Mouse (Mus musculus) heart, adult 2 months (tissue): ENCODE data around the gene Ugp2. TPM values are rescaled to one million over a fixed set of nuclear protein-coding genes. Genes with fewer than 3 reads are reported as not detected.
A peak's percentile ranks its signal among the peaks of the same experiment; 100 is the strongest.

Source experiments
- DNase-seq, 2 experiments: peaks; one replicate each; pipeline ENCODE4 v3.0.0; 2021
- H3K27ac ChIP-seq: fragments of 200-600 bp; 2 replicates; pipeline ENCODE4 v1.8.1; 2022
- H3K27me3 ChIP-seq: fragments of 200-500 bp; 2 replicates; pipeline ENCODE4 v1.6.1; 2012; ENCODE audit warnings: mild to moderate bottlenecking, low read length, inconsistent platforms, mixed read lengths; ENCODE audit not compliant: control insufficient read depth, insufficient read depth
- H3K36me3 ChIP-seq: fragments of 200-500 bp; 2 replicates; pipeline ENCODE4 v1.6.1; 2012; ENCODE audit warnings: low read length, inconsistent platforms; ENCODE audit not compliant: control insufficient read depth, insufficient read depth
- H3K4me1 ChIP-seq: fragments of 200-500 bp; 2 replicates; pipeline ENCODE4 v1.6.1; 2011; ENCODE audit warnings: low read length; ENCODE audit not compliant: control insufficient read depth, insufficient read depth
- H3K4me3 ChIP-seq: fragments of 200-600 bp; 2 replicates; pipeline ENCODE4 v1.8.1; 2022
- H3K79me2 ChIP-seq: fragments of 200-500 bp; replicated peaks from 2 replicates; pipeline ENCODE4 v1.6.1; 2012; ENCODE audit warnings: mild to moderate bottlenecking, inconsistent platforms, low read length, moderate library complexity, mixed read lengths; ENCODE audit not compliant: control insufficient read depth, insufficient read depth
- H3K9ac ChIP-seq: fragments of 200-500 bp; 2 replicates; pipeline ENCODE4 v1.6.1; 2012; ENCODE audit warnings: low read depth, mild to moderate bottlenecking, control low read depth, inconsistent platforms, low read length, mixed read lengths
- CTCF ChIP-seq: fragments of 200-600 bp; IDR thresholded peaks from 2 replicates; pipeline ENCODE4 v1.8.1; 2022; ENCODE audit warnings: antibody characterized with exemption, mild to moderate bottlenecking, moderate library complexity
- EP300 ChIP-seq: fragments of 200-500 bp; IDR thresholded peaks from 2 replicates; pipeline ENCODE4 v1.6.1; 2011; ENCODE audit warnings: low read depth, low read length, control low read depth; ENCODE audit not compliant: insufficient read depth
- POLR2A ChIP-seq: fragments of 200-500 bp; IDR thresholded peaks from 2 replicates; pipeline ENCODE4 v1.6.1; 2011; ENCODE audit warnings: mild to moderate bottlenecking, low read depth, low read length, control low read depth; ENCODE audit not compliant: insufficient read depth
- WGBS: fragments of 180-500 bp; shearing (Covaris S2); methylation state at CpG from one replicate; pipeline ENCODE4 v1.1.7; 2018; 5-methylcytosine and 5-hydroxymethylcytosine counted together
- intact Hi-C: fragments of 180-260 bp; cut with DNase I; formaldehyde crosslinking; loops from one replicate; pipeline ENCODE4 v1.15.1; 2025
- polyA plus RNA-seq: library from polyadenylated mRNA; depleted of rRNA; stranded (reverse); fragments of >200 nt; gene quantifications from 2 replicates; pipeline ENCODE4 v1.2.3, GENCODE M21; 2012
- total RNA-seq, 2 experiments: library from RNA; stranded (reverse); gene quantifications; 2 replicates each; pipeline ENCODE4 v1.2.3; 2021

Gene Ugp2
- total and polyA plus RNA-seq, 3 experiments, result 34.0 to 235 (median 214) TPM

DNA sequence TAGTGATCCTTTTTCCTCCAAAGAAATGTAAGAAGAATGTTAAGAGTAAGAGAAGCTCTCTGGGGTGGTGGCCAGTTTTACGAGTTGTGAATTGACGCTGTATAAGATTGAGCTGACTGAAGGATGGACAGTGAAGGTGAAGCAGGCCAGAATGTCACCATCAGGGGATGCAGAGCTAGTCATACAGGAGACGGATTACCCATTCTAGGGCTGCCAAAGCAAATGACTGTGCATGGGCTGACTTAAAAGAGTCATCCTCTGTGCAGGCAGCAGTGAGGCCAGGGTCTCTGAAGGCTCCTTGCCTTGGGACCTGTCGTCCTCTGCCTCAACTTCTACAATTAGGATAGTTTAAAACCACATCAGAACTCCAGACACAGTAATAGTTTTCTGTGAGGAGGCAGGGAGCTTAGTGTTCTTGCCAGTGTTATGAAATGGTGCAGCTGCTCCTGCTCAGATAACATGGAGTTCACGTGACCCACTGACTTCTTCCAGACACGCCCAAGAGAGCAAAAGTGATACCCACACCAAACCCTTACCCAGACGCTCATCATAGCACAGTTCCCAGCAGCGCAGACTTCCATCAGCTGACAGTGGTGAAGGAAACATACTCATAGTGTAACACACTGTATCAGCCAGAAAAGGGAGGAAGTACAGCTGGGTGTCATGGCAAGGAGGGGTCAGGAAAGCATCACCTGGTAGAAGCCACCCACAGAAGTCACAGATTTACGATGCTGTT, 56.9 kb downstream of the Ugp2 start:
- H3K36me3 ChIP-seq, result peaks cover 5% of the 10 kb centered on the region; the same call in 1 of the 2 replicates
- WGBS, result 70% methylated on average over 9 of the region's 9 CpGs
- DNase-seq, result peak; percentile 33 to 42
- H3K4me3 ChIP-seq, result no peak overlapping the region
- H3K9ac ChIP-seq, result no peak overlapping the region
- TF ChIP-seq POLR2A, result no peak
- no peak for TF ChIP-seq CTCF
- TF ChIP-seq EP300, result no peak
- no peaks in the 10 kb centered on the region for H3K27me3 ChIP-seq
- no peak overlapping the region for H3K27ac ChIP-seq
- H3K4me1 ChIP-seq, result no peaks in the 10 kb centered on the region; the same call in 1 of the 2 replicates
- intact Hi-C loops, result no loop called here
- H3K79me2 ChIP-seq, result no peaks in the 10 kb centered on the region

DNA sequence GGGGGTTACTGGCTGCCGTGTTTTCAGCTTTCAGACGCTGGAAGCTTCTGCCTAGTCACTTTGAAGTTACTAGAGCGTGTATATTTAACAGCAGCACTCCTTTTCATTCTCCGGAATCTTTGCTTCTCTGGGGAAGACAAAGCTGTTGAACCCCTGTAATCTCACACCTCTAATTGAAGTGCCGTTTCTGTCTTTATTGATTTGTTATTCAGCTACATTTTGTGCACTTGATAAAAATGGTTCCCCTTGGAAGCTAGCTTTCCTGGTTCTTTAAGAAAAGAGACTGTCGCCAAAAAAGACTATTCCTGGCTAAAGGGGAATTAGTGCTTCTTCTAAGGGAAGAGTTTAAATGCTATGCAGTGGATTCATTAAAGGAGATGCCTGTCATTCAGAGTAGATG, 61.5 kb downstream of the Ugp2 start:
- no peak for DNase-seq
- Histone ChIP-seq H3K79me2 (peaks cover 1% of the 10 kb centered on the region; the same call in 1 of the 2 replicates), H3K9ac (no peak overlapping the region), H3K4me1 (no peaks in the 10 kb centered on the region; the same call in none of the 2 replicates), H3K36me3 (peaks cover 7% of the 10 kb centered on the region), H3K27ac (no peak overlapping the region), H3K27me3 (no peaks in the 10 kb centered on the region), H3K4me3 (no peak overlapping the region)
- no peak for TF ChIP-seq EP300
- no peak for TF ChIP-seq POLR2A
- TF ChIP-seq CTCF, result no peak
- intact Hi-C loops, result loop anchor here (2.0 kb wide), 1 partner anchor 143 kb away; no protein-coding TSS in a partner anchor
- 82% methylated on average over 6 of the region's 6 CpGs for WGBS

DNA sequence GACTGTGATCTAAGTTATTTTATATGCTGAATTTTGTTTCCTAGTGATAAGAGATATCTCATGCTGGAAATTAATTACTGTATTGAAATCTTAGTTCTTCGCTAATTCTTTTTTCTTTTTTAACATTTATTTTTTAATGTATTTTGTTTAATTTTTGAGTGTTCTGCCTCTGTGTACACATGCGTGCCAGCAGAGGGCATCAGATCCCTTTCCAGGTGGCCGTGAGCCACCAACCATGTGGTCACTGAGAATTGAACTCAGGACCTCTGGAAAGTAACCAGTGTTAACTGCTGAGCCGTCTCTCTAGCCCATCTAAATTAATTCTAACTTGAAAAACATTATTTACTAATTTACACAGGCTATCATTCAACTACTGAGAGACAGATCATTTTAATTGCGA, 62.9 kb downstream of the Ugp2 start:
- DNase-seq, result peak in 1 of 2 experiments; percentile 37
- TF ChIP-seq CTCF (peak; percentile 78), POLR2A (no peak), EP300 (no peak)
- H3K9ac ChIP-seq, result no peak overlapping the region
- H3K27ac ChIP-seq, result no peak overlapping the region
- no peaks in the 10 kb centered on the region; the same call in 1 of the 2 replicates for H3K4me1 ChIP-seq
- H3K79me2 ChIP-seq, result peaks cover 1% of the 10 kb centered on the region; the same call in 1 of the 2 replicates
- intact Hi-C loops, result loop anchor here (2.0 kb wide), 1 partner anchor 145 kb away; no protein-coding TSS in a partner anchor
- H3K27me3 ChIP-seq, result no peaks in the 10 kb centered on the region
- peaks cover 7% of the 10 kb centered on the region for H3K36me3 ChIP-seq
- WGBS, result 77% methylated on average over 5 of the region's 5 CpGs
- H3K4me3 ChIP-seq, result no peak overlapping the region

DNA sequence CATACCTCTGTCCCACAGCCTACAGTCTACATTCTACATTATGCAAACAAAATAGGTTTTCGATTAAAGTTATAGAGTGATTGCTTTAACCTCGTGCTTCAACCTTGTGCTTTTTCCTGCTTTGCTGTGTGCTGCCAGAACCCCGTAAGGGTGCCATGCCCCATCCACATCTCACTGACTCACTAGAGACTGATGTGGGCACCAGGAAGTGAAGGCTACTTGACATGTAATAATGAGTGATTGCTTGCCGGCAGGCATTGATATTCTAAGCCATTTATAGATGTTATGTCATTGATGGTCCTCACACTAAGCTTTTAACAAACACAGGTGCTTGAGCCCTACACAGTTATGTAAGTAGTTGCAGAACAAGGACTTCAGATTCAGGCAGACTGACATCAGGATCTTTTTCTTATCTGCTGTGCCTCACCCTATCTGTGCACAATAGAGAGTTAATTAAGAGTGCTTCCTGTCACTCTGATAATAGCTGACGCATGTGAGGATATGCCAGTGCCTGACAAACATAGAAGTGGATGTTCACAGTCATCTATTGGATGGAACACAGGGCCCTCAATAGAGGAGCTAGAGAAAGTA, 63.8 kb downstream of the Ugp2 start:
- no peaks in the 10 kb centered on the region for H3K27me3 ChIP-seq
- no peak overlapping the region for H3K4me3 ChIP-seq
- WGBS, result 50% methylated on average over 5 of the region's 5 CpGs
- H3K36me3 ChIP-seq, result peaks cover 7% of the 10 kb centered on the region
- H3K27ac ChIP-seq, result no peak overlapping the region
- TF ChIP-seq POLR2A, result no peak
- TF ChIP-seq EP300, result no peak
- no peak for TF ChIP-seq CTCF
- H3K4me1 ChIP-seq, result no peaks in the 10 kb centered on the region; the same call in 1 of the 2 replicates
- peaks cover 1% of the 10 kb centered on the region; the same call in 1 of the 2 replicates for H3K79me2 ChIP-seq
- DNase-seq, result no peak
- intact Hi-C loops, result no loop called here
- no peak overlapping the region for H3K9ac ChIP-seq

DNA sequence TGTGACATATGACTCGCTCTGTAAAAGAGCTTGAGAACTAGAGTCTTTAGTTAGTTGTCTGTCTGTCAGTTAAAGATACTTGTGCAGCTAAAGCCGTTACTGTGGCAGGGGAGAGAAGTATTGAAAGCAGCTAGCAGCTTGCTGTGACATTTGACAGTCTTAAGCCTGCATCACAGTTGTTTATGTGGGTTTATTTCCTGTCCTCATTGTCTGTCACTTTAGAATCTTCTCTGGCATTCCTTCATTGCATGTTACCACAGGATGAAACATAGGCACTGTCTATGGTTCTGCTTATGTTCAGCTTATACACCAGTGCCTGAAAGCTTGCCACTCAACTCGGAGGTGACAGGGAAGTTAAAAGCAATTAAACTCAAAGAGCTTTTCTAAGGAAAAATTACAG, 67.4 kb downstream of the Ugp2 start:
- H3K9ac ChIP-seq, result no peak overlapping the region
- intact Hi-C loops, result no loop called here
- H3K4me1 ChIP-seq, result no peaks in the 10 kb centered on the region; the same call in 1 of the 2 replicates
- DNase-seq, result no peak
- H3K27me3 ChIP-seq, result no peaks in the 10 kb centered on the region
- 88% methylated on average over 3 of the region's 3 CpGs for WGBS
- H3K36me3 ChIP-seq, result peaks cover 7% of the 10 kb centered on the region
- H3K4me3 ChIP-seq, result no peak overlapping the region
- H3K27ac ChIP-seq, result no peak overlapping the region
- H3K79me2 ChIP-seq, result peaks cover 1% of the 10 kb centered on the region; the same call in 1 of the 2 replicates
- TF ChIP-seq CTCF (no peak), POLR2A (no peak), EP300 (no peak)

DNA sequence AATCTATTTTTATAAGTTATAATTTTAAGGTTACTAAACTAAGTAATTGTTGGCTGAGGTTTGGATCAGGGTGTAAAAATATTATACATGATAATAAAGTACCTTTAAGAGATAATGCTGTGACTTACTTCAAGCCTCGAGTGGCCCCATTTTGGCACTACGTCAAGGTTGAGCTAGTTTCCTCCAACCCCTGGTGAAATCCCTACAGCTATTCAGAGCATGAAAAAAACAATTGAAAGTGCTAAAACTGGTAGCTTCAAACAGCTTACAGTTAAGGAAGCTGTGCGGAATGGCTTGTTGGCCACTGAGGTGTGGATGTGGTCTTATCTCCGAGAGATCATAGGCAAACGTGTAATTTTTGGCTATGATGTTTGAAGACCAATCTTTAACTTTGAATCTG, 75.5 kb downstream of the Ugp2 start:
- Histone ChIP-seq H3K79me2 (no peaks in the 10 kb centered on the region), H3K27ac (no peak overlapping the region), H3K9ac (no peak overlapping the region), H3K4me1 (peaks cover 1% of the 10 kb centered on the region; the same call in 1 of the 2 replicates), H3K4me3 (no peak overlapping the region), H3K27me3 (no peaks in the 10 kb centered on the region), H3K36me3 (no peaks in the 10 kb centered on the region; the same call in 1 of the 2 replicates)
- WGBS, result 57% methylated on average over 5 of the region's 5 CpGs
- no peak for DNase-seq
- intact Hi-C loops, result no loop called here
- no peak for TF ChIP-seq POLR2A
- no peak for TF ChIP-seq EP300
- no peak for TF ChIP-seq CTCF
